Mouse (Mus musculus) MEL (cell line): ENCODE results near the gene Nod1. TPM values are rescaled to one million over a fixed set of nuclear protein-coding genes. Genes with fewer than 3 reads are reported as not detected.

Source experiments
- DNase-seq: peaks from one replicate; pipeline ENCODE4 v3.0.0; 2011; ENCODE audit warnings: low read depth, low spot score
- H3K27ac ChIP-seq: 2 replicates; pipeline ENCODE4 v1.5.1; 2012; ENCODE audit warnings: low read depth, mild to moderate bottlenecking, control low read depth, low read length, moderate library complexity; ENCODE audit not compliant: control insufficient read depth
- H3K27me3 ChIP-seq, 2 experiments: fragments of 150-350 bp in 1 of 2; sonication (generic) in 1 of 2; 2 replicates each; pipeline ENCODE4 v1.6.1; 2012; ENCODE audit warnings: low read length in 2 of 2, mild to moderate bottlenecking in 2 of 2, improper control_type of control experiment in 1 of 2, moderate library complexity in 1 of 2; ENCODE audit not compliant: insufficient read depth in 2 of 2, control insufficient read depth in 1 of 2
- H3K36me3 ChIP-seq, 2 experiments: 2 replicates each; pipeline ENCODE4 v1.6.1; 2012 to 2014; ENCODE audit warnings: low read length in 2 of 2, improper control_type of control experiment in 1 of 2, inconsistent platforms in 1 of 2, mild to moderate bottlenecking in 1 of 2; ENCODE audit not compliant: insufficient read depth in 2 of 2, control insufficient read depth in 1 of 2
- H3K4me1 ChIP-seq, 2 experiments: fragments of 150-350 bp in 1 of 2; sonication (generic) in 1 of 2; 2 replicates each; pipeline ENCODE4 v1.6.1; 2012; ENCODE audit warnings: low read length in 2 of 2, improper control_type of control experiment in 1 of 2, mild to moderate bottlenecking in 1 of 2; ENCODE audit not compliant: insufficient read depth in 2 of 2, control insufficient read depth in 1 of 2
- H3K4me3 ChIP-seq, 2 experiments: fragments of 150-350 bp in 1 of 2; sonication (generic) in 1 of 2; 2 replicates each; pipeline ENCODE4 v1.5.1; 2012; ENCODE audit warnings: low read depth in 2 of 2, low read length in 2 of 2, mild to moderate bottlenecking in 2 of 2, moderate library complexity in 2 of 2, control low read depth in 1 of 2, improper control_type of control experiment in 1 of 2; ENCODE audit not compliant: control insufficient read depth in 1 of 2, insufficient read depth in 1 of 2
- H3K79me2 ChIP-seq: 2 replicates; pipeline ENCODE4 v1.6.1; 2012; ENCODE audit warnings: mild to moderate bottlenecking, low read length, moderate library complexity; ENCODE audit not compliant: control insufficient read depth, poor library complexity, insufficient read depth
- H3K9ac ChIP-seq: 2 replicates; pipeline ENCODE4 v1.6.1; 2012; ENCODE audit warnings: low read depth, mild to moderate bottlenecking, control low read depth, low read length, moderate library complexity; ENCODE audit not compliant: control insufficient read depth, poor library complexity, severe bottlenecking
- H3K9me3 ChIP-seq: fragments of 150-350 bp; sonication (generic); replicated peaks from 2 replicates; pipeline ENCODE4 v1.6.1; 2012; ENCODE audit warnings: mild to moderate bottlenecking, low read length, improper control_type of control experiment, moderate library complexity; ENCODE audit not compliant: insufficient read depth
- CHD1 ChIP-seq: IDR thresholded peaks from 2 replicates; pipeline ENCODE4 v1.6.1; 2012; ENCODE audit warnings: low read depth, mild to moderate bottlenecking, inconsistent platforms, low read length, improper control_type of control experiment
- CTCF ChIP-seq, 3 experiments: IDR thresholded peaks in 2 of 3; conservative IDR thresholded peaks in 1 of 3; 2 replicates each; pipeline ENCODE4 v1.5.1; 2011 to 2012; ENCODE audit warnings: low read length in 3 of 3, low read depth in 2 of 3, mild to moderate bottlenecking in 2 of 3, improper control_type of control experiment in 1 of 3, inconsistent platforms in 1 of 3, mixed read lengths in 1 of 3, moderate library complexity in 1 of 3; ENCODE audit not compliant: control insufficient read depth in 1 of 3, insufficient read depth in 1 of 3, poor library complexity in 1 of 3, severe bottlenecking in 1 of 3
- E2F4 ChIP-seq: IDR thresholded peaks from 2 replicates; pipeline ENCODE4 v1.6.1; 2011; ENCODE audit warnings: low read depth, low read length, improper control_type of control experiment, borderline replicate concordance
- ELF1 ChIP-seq: IDR thresholded peaks from 2 replicates; pipeline ENCODE4 v1.6.1; 2014; ENCODE audit warnings: low read depth, mild to moderate bottlenecking, inconsistent platforms, low read length, improper control_type of control experiment, moderate library complexity
- EP300 ChIP-seq, 2 experiments: IDR thresholded peaks; 2 replicates each; pipeline ENCODE4 v1.6.1; 2011; ENCODE audit warnings: improper control_type of control experiment in 2 of 2, low read length in 2 of 2, low read depth in 1 of 2, mild to moderate bottlenecking in 1 of 2
- GABPA ChIP-seq: IDR thresholded peaks from 2 replicates; pipeline ENCODE4 v1.6.1; 2012; ENCODE audit warnings: low read depth, mild to moderate bottlenecking, inconsistent platforms, low read length, improper control_type of control experiment, moderate library complexity
- GATA1 ChIP-seq: IDR thresholded peaks from 2 replicates; pipeline ENCODE4 v1.6.1; 2011; ENCODE audit warnings: low read depth, low read length, improper control_type of control experiment
- HCFC1 ChIP-seq: IDR thresholded peaks from 2 replicates; pipeline ENCODE4 v1.6.1; 2012; ENCODE audit warnings: low read depth, mild to moderate bottlenecking, inconsistent platforms, low read length, improper control_type of control experiment, moderate library complexity
- JUND ChIP-seq: IDR thresholded peaks from 2 replicates; pipeline ENCODE4 v1.6.1; 2011; ENCODE audit warnings: low read depth, mild to moderate bottlenecking, improper control_type of control experiment, low read length
- KAT2A ChIP-seq: conservative IDR thresholded peaks from 2 replicates; pipeline ENCODE4 v1.6.1; 2012; ENCODE audit warnings: low read depth, low read length, improper control_type of control experiment, inconsistent platforms
- MAFK ChIP-seq: IDR thresholded peaks from 2 replicates; pipeline ENCODE4 v1.6.1; 2011; ENCODE audit warnings: low read depth, mild to moderate bottlenecking, low read length, improper control_type of control experiment, borderline replicate concordance
- MAZ ChIP-seq: IDR thresholded peaks from 2 replicates; pipeline ENCODE4 v1.6.1; 2012; ENCODE audit warnings: low read depth, mild to moderate bottlenecking, inconsistent platforms, low read length, improper control_type of control experiment
- MXI1 ChIP-seq: IDR thresholded peaks from 2 replicates; pipeline ENCODE4 v1.6.1; 2011; ENCODE audit warnings: mild to moderate bottlenecking, low read depth, low read length, improper control_type of control experiment
- MYB ChIP-seq: IDR thresholded peaks from 2 replicates; pipeline ENCODE4 v1.6.1; 2011; ENCODE audit warnings: mild to moderate bottlenecking, low read depth, low read length, improper control_type of control experiment
- MYC ChIP-seq: IDR thresholded peaks from 2 replicates; pipeline ENCODE4 v1.6.1; 2011; ENCODE audit warnings: low read depth, mild to moderate bottlenecking, low read length, improper control_type of control experiment, moderate library complexity
- NELFE ChIP-seq: IDR thresholded peaks from 2 replicates; pipeline ENCODE4 v1.6.1; 2011; ENCODE audit warnings: low read depth, low read length, improper control_type of control experiment
- NRF1 ChIP-seq: IDR thresholded peaks from 2 replicates; pipeline ENCODE4 v1.6.1; 2014; ENCODE audit warnings: low read depth, mild to moderate bottlenecking, inconsistent platforms, low read length, improper control_type of control experiment, moderate library complexity; ENCODE audit not compliant: poor library complexity, insufficient read depth, severe bottlenecking
- POLR2A ChIP-seq, 2 experiments: IDR thresholded peaks; 2 replicates each; pipeline ENCODE4 v1.6.1; 2011 to 2012; ENCODE audit warnings: low read length in 2 of 2, mild to moderate bottlenecking in 2 of 2, control low read depth in 1 of 2, improper control_type of control experiment in 1 of 2, low read depth in 1 of 2, moderate library complexity in 1 of 2; ENCODE audit not compliant: control insufficient read depth in 1 of 2, insufficient read depth in 1 of 2, poor library complexity in 1 of 2
- POLR2AphosphoS2 ChIP-seq: IDR thresholded peaks from 2 replicates; pipeline ENCODE4 v1.6.1; 2011; ENCODE audit warnings: low read length, improper control_type of control experiment
- SMC3 ChIP-seq: IDR thresholded peaks from 2 replicates; pipeline ENCODE4 v1.6.1; 2011; ENCODE audit warnings: low read depth, low read length, improper control_type of control experiment
- TAL1 ChIP-seq: IDR thresholded peaks from 2 replicates; pipeline ENCODE4 v1.6.1; 2012; ENCODE audit warnings: mild to moderate bottlenecking, inconsistent platforms, low read length, moderate library complexity, mixed read lengths
- TCF12 ChIP-seq: IDR thresholded peaks from 2 replicates; pipeline ENCODE4 v1.6.1; 2014; ENCODE audit warnings: low read depth, mild to moderate bottlenecking, inconsistent platforms, low read length, improper control_type of control experiment, moderate library complexity
- UBTF ChIP-seq: IDR thresholded peaks from 2 replicates; pipeline ENCODE4 v1.6.1; 2012; ENCODE audit warnings: low read depth, mild to moderate bottlenecking, inconsistent platforms, low read length, improper control_type of control experiment, moderate library complexity, borderline replicate concordance; ENCODE audit not compliant: insufficient read depth
- USF1 ChIP-seq: IDR thresholded peaks from 2 replicates; pipeline ENCODE4 v1.6.1; 2014; ENCODE audit warnings: low read depth, mild to moderate bottlenecking, inconsistent platforms, low read length, improper control_type of control experiment, moderate library complexity
- USF2 ChIP-seq, 2 experiments: IDR thresholded peaks; 2 replicates each; pipeline ENCODE4 v1.6.1; 2011 to 2012; ENCODE audit warnings: improper control_type of control experiment in 2 of 2, low read length in 2 of 2, borderline replicate concordance in 1 of 2, inconsistent platforms in 1 of 2, low read depth in 1 of 2, mild to moderate bottlenecking in 1 of 2; ENCODE audit not compliant: insufficient read depth in 1 of 2
- ZC3H11A ChIP-seq: IDR thresholded peaks from 2 replicates; pipeline ENCODE4 v1.6.1; 2012; ENCODE audit warnings: low read depth, mild to moderate bottlenecking, inconsistent platforms, low read length, improper control_type of control experiment
- ZKSCAN1 ChIP-seq: IDR thresholded peaks from 2 replicates; pipeline ENCODE4 v1.6.1; 2012; ENCODE audit warnings: low read depth, mild to moderate bottlenecking, inconsistent platforms, low read length, improper control_type of control experiment, moderate library complexity
- ZMIZ1 ChIP-seq: IDR thresholded peaks from 2 replicates; pipeline ENCODE4 v1.6.1; 2012; ENCODE audit warnings: low read depth, mild to moderate bottlenecking, inconsistent platforms, low read length, improper control_type of control experiment, moderate library complexity
- polyA plus RNA-seq, 2 experiments: library from polyadenylated mRNA; stranded (reverse) in 1 of 2; unstranded in 1 of 2; fragments of >175 nt in 1 of 2; fragments of >200 nt in 1 of 2; gene quantifications; 2 replicates each; pipeline versions ENCODE4 v1.2.1 to v1.2.4; 2012; ENCODE audit warnings: low replicate concordance in 2 of 2, low read depth in 1 of 2; ENCODE audit not compliant: insufficient read length in 2 of 2, insufficient read depth in 1 of 2, missing spikeins in 1 of 2
- total RNA-seq: library from RNA; depleted of rRNA; stranded (reverse); fragments of 300-350 nt; gene quantifications from 2 replicates; pipeline ENCODE4 v1.2.3, GENCODE M21; 2012

Nod1 gene
- total and polyA plus RNA-seq, 3 experiments = 0.12 to 0.21 TPM; not detected in 1

DNA sequence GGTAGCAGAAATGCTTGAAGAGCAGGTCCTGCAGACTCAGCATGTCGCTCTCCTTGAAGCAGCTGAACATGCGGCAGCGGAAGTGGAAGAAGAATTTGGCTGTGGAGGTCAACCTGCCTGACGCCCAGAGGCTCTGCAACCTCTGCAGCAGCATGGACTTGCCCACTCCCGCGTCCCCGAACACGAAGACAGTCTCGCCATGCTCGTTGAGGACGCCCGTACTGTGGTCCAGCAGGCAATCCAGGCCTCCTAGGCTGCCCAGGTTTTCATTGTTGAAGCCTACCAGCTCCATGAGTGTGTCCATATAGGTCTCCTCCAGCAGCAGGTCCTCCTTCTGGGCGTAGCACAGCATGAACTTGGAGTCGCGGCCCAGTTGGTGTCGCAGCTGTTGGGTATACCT is 27.9 kb downstream of the Nod1 start:
- Histone ChIP-seq H3K4me3 (no peak overlapping the region), H3K4me1 (0 out of 4 replicates have a peak, but pooled peaks cover 0 to 2% of the 10 kb centered on the region in 2 experiments), H3K9me3 (no peaks in the 10 kb centered on the region), H3K79me2 (no peaks in the 10 kb centered on the region), H3K27me3 (no peaks in the 10 kb centered on the region), H3K36me3 (no peaks in the 10 kb centered on the region), H3K9ac (no peak overlapping the region), H3K27ac (no peak overlapping the region)
- no peak for DNase-seq
- TF ChIP-seq E2F4 (no peak), USF2 (IDR thresholded peaks at IDR 0.05; ENCODE audit: borderline replicate concordance in 1 of 2, insufficient read depth in 1 of 2, low read depth in 1 of 2, low read length in 2 of 2) (no peak), ZKSCAN1 (no peak), NRF1 (no peak), UBTF (no peak), ZMIZ1 (no peak), POLR2AphosphoS2 (no peak), HCFC1 (no peak), MYC (no peak), KAT2A (no peak), SMC3 (no peak), GABPA (no peak), ZC3H11A (no peak), USF1 (no peak), TAL1 (no peak), MXI1 (no peak), GATA1 (no peak), TCF12 (no peak), MYB (no peak)

DNA sequence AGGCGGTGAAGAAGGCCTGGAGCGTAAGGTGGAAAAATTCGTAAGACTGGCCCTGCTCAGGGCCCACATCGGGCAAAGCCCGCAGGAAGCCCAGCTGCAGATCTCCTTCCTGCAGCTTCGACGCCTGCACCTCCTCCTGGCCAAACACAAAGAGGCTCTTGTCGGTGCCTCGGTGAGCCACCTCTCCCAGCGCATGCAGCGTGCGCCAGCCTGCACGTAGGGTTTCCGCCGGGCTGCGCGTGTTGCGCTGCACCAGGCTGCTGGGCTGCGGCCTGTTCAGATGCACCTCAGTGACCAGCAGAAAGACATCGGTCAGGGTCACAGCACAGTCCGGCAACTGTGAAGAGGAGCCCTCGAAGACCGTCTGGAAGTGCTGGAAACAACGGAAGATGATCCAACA is 28.7 kb downstream of the Nod1 start:
- H3K9me3 ChIP-seq = no peaks in the 10 kb centered on the region
- TF ChIP-seq JUND (no peak), ZC3H11A (no peak), ZMIZ1 (no peak), POLR2A (IDR thresholded peaks at IDR 0.05; ENCODE audit: control insufficient read depth in 1 of 2, insufficient read depth in 1 of 2, low read depth in 1 of 2, low read length in 2 of 2, poor library complexity in 1 of 2) (no peak), CHD1 (no peak), USF2 (IDR thresholded peaks at IDR 0.05; ENCODE audit: borderline replicate concordance in 1 of 2, insufficient read depth in 1 of 2, low read depth in 1 of 2, low read length in 2 of 2) (no peak), NELFE (no peak), HCFC1 (no peak), MAZ (no peak), EP300 (IDR thresholded peaks at IDR 0.05; ENCODE audit: low read depth in 1 of 2, low read length in 2 of 2) (no peak), MXI1 (no peak), MAFK (no peak), KAT2A (no peak), CTCF (IDR thresholded peaks at IDR 0.05 in 2 of 3, conservative IDR thresholded peaks at IDR 0.05 in 1 of 3; ENCODE audit: control insufficient read depth in 1 of 3, insufficient read depth in 1 of 3, low read depth in 2 of 3, low read length in 3 of 3, poor library complexity in 1 of 3, severe bottlenecking in 1 of 3) (no peak), ELF1 (no peak)
- H3K27ac ChIP-seq = no peak overlapping the region
- no peaks in the 10 kb centered on the region for H3K27me3 ChIP-seq
- H3K9ac ChIP-seq = no peak overlapping the region
- no peaks in the 10 kb centered on the region for H3K36me3 ChIP-seq
- no peak for DNase-seq
- no peaks in the 10 kb centered on the region for H3K79me2 ChIP-seq
- no peak overlapping the region for H3K4me3 ChIP-seq
- H3K4me1 ChIP-seq = 0 out of 4 replicates have a peak, but pooled peaks cover 0 to under 1% of the 10 kb centered on the region in 2 experiments
